Mouse (Mus musculus): ENCODE measurements around the gene Prr32.

Prr32 gene

DNA sequence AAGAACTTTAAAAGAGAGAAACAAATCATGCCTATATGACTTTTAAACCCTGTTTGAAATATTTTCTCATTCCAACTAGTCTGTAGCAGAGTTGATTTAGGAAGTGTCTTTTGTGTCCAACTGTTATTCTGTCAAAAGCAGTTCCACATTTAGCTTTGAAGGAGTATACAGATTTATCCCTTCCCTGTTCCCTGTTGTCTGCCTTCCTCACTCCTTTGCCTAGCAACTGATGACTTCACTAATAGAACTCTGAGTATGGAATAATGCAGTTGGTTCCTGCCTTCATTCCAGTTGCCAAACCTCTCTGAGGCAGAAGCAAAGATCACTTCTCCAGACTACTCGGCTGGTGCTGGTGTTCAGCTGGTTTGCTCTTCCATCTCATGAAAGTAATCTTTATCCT is at the start of gene Prr32:
Gene Prr32, plus strand, starts transcription at position 301 of the 400 bp plus-strand sequence.
- DNase-seq (ENCODE audit: low spot score), result no peak

All from lung, postnatal 25 days (tissue).